Mouse (Mus musculus): ENCODE measurements at regions not wholly inside any gene's neighbourhood (a gene's known extent, or its start where the extent isn't known, plus 50 kb on each side); places are given as distances from the start of the nearest gene placed in this dataset.

- ATAC-seq: no peak
- H3K36me3 ChIP-seq (ENCODE audit: control insufficient read depth, insufficient read depth, low read length): no peaks in the 10 kb centered on the region
- H3K9me3 ChIP-seq (ENCODE audit: control insufficient read depth, low read length): no peaks in the 10 kb centered on the region
- 89% methylated on average over 4 of the region's 4 CpGs for WGBS
- H3K27me3 ChIP-seq (replicated peaks; ENCODE audit: control insufficient read depth, insufficient read depth, low read length): no peaks in the 10 kb centered on the region
- H3K4me2 ChIP-seq (ENCODE audit: low read depth, low read length): no peak overlapping the region
- H3K9ac ChIP-seq (ENCODE audit: low read depth, low read length): no peak overlapping the region
- no peaks in the 10 kb centered on the region for H3K4me1 ChIP-seq (ENCODE audit: control insufficient read depth, insufficient read depth, low read length)
- no peak overlapping the region for H3K27ac ChIP-seq (ENCODE audit: low read length)
- H3K4me3 ChIP-seq (ENCODE audit: low read length): no peak overlapping the region
Observed at GRCm38 (mm10) chr15:17007811-17008210, 279.3 kb downstream of the Cdh9 start.

GRCm38 (mm10) chr15:17048867-17049628, 320.5 kb downstream of the Cdh9 start:
- H3K4me3 ChIP-seq (ENCODE audit: low read length): no peak overlapping the region
- H3K36me3 ChIP-seq (ENCODE audit: control insufficient read depth, insufficient read depth, low read length): no peaks in the 10 kb centered on the region
- no peak overlapping the region for H3K27ac ChIP-seq (ENCODE audit: low read length)
- no peaks in the 10 kb centered on the region for H3K4me1 ChIP-seq (ENCODE audit: control insufficient read depth, insufficient read depth, low read length)
- H3K9me3 ChIP-seq (ENCODE audit: control insufficient read depth, low read length): no peaks in the 10 kb centered on the region
- 35% methylated on average over 2 of the region's 2 CpGs for WGBS
- no peaks in the 10 kb centered on the region for H3K27me3 ChIP-seq (replicated peaks; ENCODE audit: control insufficient read depth, insufficient read depth, low read length)
- H3K9ac ChIP-seq (ENCODE audit: low read depth, low read length): no peak overlapping the region
- H3K4me2 ChIP-seq (ENCODE audit: low read depth, low read length): no peak overlapping the region
- ATAC-seq: peak; percentile 89

DNA sequence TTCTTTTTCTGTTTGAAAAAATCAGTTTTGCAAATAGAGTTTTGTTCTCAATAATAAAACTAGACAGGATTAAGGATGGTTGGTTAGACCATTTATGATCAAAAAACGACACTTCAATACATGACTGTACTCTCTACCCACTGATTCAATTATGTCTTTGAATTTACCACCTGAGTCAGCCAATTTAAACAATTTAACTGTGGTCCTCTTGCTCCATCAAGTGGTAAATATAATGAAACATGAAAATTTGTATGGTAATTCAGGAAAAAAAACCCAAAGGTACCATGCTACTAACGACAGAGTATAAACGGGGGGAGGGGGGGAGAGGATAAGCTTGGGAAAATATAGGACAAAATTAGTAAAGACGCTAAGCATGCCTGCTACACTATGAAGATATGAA, 341.2 kb downstream of the Cdh9 start:
- Histone ChIP-seq H3K4me1 (ENCODE audit: control insufficient read depth, insufficient read depth, low read length) (no peaks in the 10 kb centered on the region), H3K27ac (ENCODE audit: low read length) (no peak overlapping the region), H3K36me3 (ENCODE audit: control insufficient read depth, insufficient read depth, low read length) (no peaks in the 10 kb centered on the region), H3K27me3 (replicated peaks; ENCODE audit: control insufficient read depth, insufficient read depth, low read length) (no peaks in the 10 kb centered on the region), H3K9ac (ENCODE audit: low read depth, low read length) (no peak overlapping the region), H3K4me3 (ENCODE audit: low read length) (no peak overlapping the region), H3K9me3 (ENCODE audit: control insufficient read depth, low read length) (no peaks in the 10 kb centered on the region), H3K4me2 (ENCODE audit: low read depth, low read length) (no peak overlapping the region)
- no peak for ATAC-seq
- WGBS: 75% methylated on average over 4 of the region's 4 CpGs

DNA sequence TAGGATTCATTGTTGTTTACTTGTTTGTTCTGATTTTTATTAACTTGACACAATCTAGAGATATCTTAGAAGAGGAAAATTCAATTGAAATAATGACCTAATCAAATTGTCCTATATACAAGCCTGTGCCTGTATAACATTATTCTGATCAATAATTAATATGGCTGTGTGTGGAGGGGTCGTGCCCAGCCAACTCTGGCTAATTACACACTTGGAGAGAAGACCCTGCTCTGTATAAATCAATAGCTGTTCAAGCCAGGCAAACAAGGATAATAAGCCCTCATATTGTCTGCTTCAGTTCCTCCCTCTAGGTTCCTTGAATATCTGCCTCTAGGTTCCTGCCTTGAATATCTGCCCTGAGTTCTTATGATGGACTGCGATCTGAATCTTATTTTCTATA, 355.5 kb downstream of the Cdh9 start:
- ATAC-seq: no peak
- H3K27me3 ChIP-seq (replicated peaks; ENCODE audit: control insufficient read depth, insufficient read depth, low read length): no peaks in the 10 kb centered on the region
- no peak overlapping the region for H3K4me3 ChIP-seq (ENCODE audit: low read length)
- H3K4me1 ChIP-seq (ENCODE audit: control insufficient read depth, insufficient read depth, low read length): no peaks in the 10 kb centered on the region
- no peak overlapping the region for H3K9ac ChIP-seq (ENCODE audit: low read depth, low read length)
- WGBS: 72% methylated on average over 2 of the region's 2 CpGs
- H3K36me3 ChIP-seq (ENCODE audit: control insufficient read depth, insufficient read depth, low read length): no peaks in the 10 kb centered on the region
- no peaks in the 10 kb centered on the region for H3K9me3 ChIP-seq (ENCODE audit: control insufficient read depth, low read length)
- no peak overlapping the region for H3K27ac ChIP-seq (ENCODE audit: low read length)
- H3K4me2 ChIP-seq (ENCODE audit: low read depth, low read length): no peak overlapping the region

GRCm38 (mm10) chr15:17088644-17089228, 360.2 kb downstream of the Cdh9 start:
- no peaks in the 10 kb centered on the region for H3K9me3 ChIP-seq (ENCODE audit: control insufficient read depth, low read length)
- 87% methylated on average over 5 of the region's 5 CpGs for WGBS
- ATAC-seq: peak; percentile 68
- H3K4me3 ChIP-seq (ENCODE audit: low read length): no peak overlapping the region
- no peak overlapping the region for H3K9ac ChIP-seq (ENCODE audit: low read depth, low read length)
- H3K4me1 ChIP-seq (ENCODE audit: control insufficient read depth, insufficient read depth, low read length): no peaks in the 10 kb centered on the region
- no peak overlapping the region for H3K4me2 ChIP-seq (ENCODE audit: low read depth, low read length)
- no peaks in the 10 kb centered on the region for H3K36me3 ChIP-seq (ENCODE audit: control insufficient read depth, insufficient read depth, low read length)
- no peaks in the 10 kb centered on the region for H3K27me3 ChIP-seq (replicated peaks; ENCODE audit: control insufficient read depth, insufficient read depth, low read length)
- no peak overlapping the region for H3K27ac ChIP-seq (ENCODE audit: low read length)

GRCm38 (mm10) chr15:17098927-17099326, 370.4 kb downstream of the Cdh9 start:
- Histone ChIP-seq H3K27me3 (replicated peaks; ENCODE audit: control insufficient read depth, insufficient read depth, low read length) (no peaks in the 10 kb centered on the region), H3K4me1 (ENCODE audit: control insufficient read depth, insufficient read depth, low read length) (no peaks in the 10 kb centered on the region), H3K9me3 (ENCODE audit: control insufficient read depth, low read length) (no peaks in the 10 kb centered on the region), H3K4me2 (ENCODE audit: low read depth, low read length) (no peak overlapping the region), H3K9ac (ENCODE audit: low read depth, low read length) (no peak overlapping the region), H3K4me3 (ENCODE audit: low read length) (no peak overlapping the region), H3K36me3 (ENCODE audit: control insufficient read depth, insufficient read depth, low read length) (no peaks in the 10 kb centered on the region), H3K27ac (ENCODE audit: low read length) (no peak overlapping the region)
- 6% methylated on average over 4 of the region's 4 CpGs for WGBS
- peak; percentile 59; the same call in 1 of the 2 replicates for ATAC-seq

- WGBS: 66% methylated on average over 3 of the region's 3 CpGs
- no peaks in the 10 kb centered on the region for H3K36me3 ChIP-seq (ENCODE audit: control insufficient read depth, insufficient read depth, low read length)
Observed at GRCm38 (mm10) chr15:17101182-17101581, 372.6 kb downstream of the Cdh9 start.

GRCm38 (mm10) chr15:17135721-17136120, 407.2 kb downstream of the Cdh9 start:
- no peak overlapping the region for H3K4me3 ChIP-seq (ENCODE audit: low read length)
- H3K4me1 ChIP-seq (ENCODE audit: control insufficient read depth, insufficient read depth, low read length): no peaks in the 10 kb centered on the region
- WGBS: 33% methylated on average over 1 of the region's 1 CpGs
- no peak overlapping the region for H3K4me2 ChIP-seq (ENCODE audit: low read depth, low read length)
- H3K36me3 ChIP-seq (ENCODE audit: control insufficient read depth, insufficient read depth, low read length): no peaks in the 10 kb centered on the region
- no peak overlapping the region for H3K27ac ChIP-seq (ENCODE audit: low read length)
- no peak overlapping the region for H3K9ac ChIP-seq (ENCODE audit: low read depth, low read length)
- ATAC-seq: no peak
- no peaks in the 10 kb centered on the region for H3K27me3 ChIP-seq (replicated peaks; ENCODE audit: control insufficient read depth, insufficient read depth, low read length)
- no peaks in the 10 kb centered on the region for H3K9me3 ChIP-seq (ENCODE audit: control insufficient read depth, low read length)

More at GRCm38 (mm10) chr15:17101182-17101581, 372.6 kb downstream of the Cdh9 start:
- no peak for ATAC-seq
- Histone ChIP-seq H3K27me3 (replicated peaks; ENCODE audit: control insufficient read depth, insufficient read depth, low read length) (no peaks in the 10 kb centered on the region), H3K4me1 (ENCODE audit: control insufficient read depth, insufficient read depth, low read length) (no peaks in the 10 kb centered on the region), H3K9ac (ENCODE audit: low read depth, low read length) (no peak overlapping the region), H3K4me2 (ENCODE audit: low read depth, low read length) (no peak overlapping the region), H3K27ac (ENCODE audit: low read length) (no peak overlapping the region), H3K4me3 (ENCODE audit: low read length) (no peak overlapping the region), H3K9me3 (ENCODE audit: control insufficient read depth, low read length) (no peaks in the 10 kb centered on the region)

GRCm38 (mm10) chr15:17180164-17180563, 451.6 kb downstream of the Cdh9 start:
- Histone ChIP-seq H3K36me3 (ENCODE audit: control insufficient read depth, insufficient read depth, low read length) (no peaks in the 10 kb centered on the region), H3K27me3 (replicated peaks; ENCODE audit: control insufficient read depth, insufficient read depth, low read length) (no peaks in the 10 kb centered on the region), H3K9me3 (ENCODE audit: control insufficient read depth, low read length) (no peaks in the 10 kb centered on the region), H3K4me1 (ENCODE audit: control insufficient read depth, insufficient read depth, low read length) (no peaks in the 10 kb centered on the region), H3K9ac (ENCODE audit: low read depth, low read length) (no peak overlapping the region), H3K27ac (ENCODE audit: low read length) (no peak overlapping the region), H3K4me2 (ENCODE audit: low read depth, low read length) (no peak overlapping the region), H3K4me3 (ENCODE audit: low read length) (no peak overlapping the region)
- no peak for ATAC-seq
- 70% methylated on average over 2 of the region's 2 CpGs for WGBS
